Mouse (Mus musculus): ENCODE measurements around the gene Hacd3.
A peak's percentile ranks its signal among the peaks of the same experiment; 100 is the strongest.

Hacd3 gene

GRCm38 (mm10) chr9:65020991-65021886 lies at the start of gene Hacd3:
TSS of gene Hacd3 (minus strand) at chr9:65021693.
- DNase-seq, result peak; percentile 84 to 86

DNA sequence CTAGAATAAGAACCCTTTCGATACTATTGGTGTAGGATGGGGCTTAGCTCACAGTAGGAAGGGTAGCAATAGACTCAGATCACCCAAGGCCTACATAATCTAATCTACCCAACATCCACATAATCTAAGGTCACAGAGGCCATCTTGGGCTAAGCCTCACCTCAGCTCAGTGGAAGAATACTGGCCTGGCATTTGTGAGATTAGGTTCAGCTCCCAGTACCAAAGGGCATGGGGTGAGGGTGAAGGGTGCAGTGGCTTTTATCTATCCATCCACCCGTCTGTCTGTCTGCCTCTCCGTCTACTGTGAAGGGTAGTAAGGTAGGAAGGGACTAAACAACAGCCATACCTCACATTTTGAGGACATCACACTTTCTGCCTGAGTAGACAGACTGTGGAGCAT lies 49.1 kb upstream of the Hacd3 start:
- DNase-seq, result no peak

DNA sequence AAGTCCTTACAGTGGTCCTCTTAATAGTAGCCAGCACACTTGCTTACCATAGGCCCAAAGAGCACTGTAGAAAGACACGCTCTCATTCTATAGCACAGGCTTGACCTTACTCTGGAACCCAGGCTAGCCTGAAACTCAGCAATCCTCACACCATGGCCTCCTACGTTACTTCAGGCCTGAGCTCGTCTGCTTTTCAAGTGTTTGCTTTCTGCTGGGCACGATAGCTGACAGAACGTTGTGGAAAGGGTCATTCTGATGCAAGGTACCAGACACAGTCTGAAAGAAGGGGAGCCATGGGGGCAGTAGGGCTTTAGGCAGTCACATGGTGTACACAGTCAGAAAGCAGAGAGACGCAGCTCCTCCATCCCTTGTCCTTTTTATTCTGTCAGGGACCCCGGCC lies 42.8 kb upstream of the Hacd3 start:
- no peak for DNase-seq

DNA sequence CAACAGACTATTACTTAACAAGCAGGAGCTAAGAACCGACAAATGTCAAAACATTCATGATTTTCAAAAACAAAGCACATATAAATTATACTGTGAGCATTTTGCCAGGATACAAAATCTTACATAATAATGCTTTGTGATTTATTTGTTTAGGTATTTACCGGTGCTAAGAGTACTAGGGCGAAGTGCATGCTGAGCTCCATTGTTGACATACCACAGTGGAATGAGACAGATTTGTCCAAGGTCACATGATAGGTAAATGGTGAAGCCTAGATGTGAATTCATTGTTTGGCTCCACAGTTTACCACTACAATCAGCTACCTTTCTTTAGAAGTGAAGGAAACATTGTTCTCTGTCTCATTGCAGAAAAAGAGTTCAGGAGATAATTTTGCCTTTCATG lies 29.5 kb upstream of the Hacd3 start:
- DNase-seq, result no peak

DNA sequence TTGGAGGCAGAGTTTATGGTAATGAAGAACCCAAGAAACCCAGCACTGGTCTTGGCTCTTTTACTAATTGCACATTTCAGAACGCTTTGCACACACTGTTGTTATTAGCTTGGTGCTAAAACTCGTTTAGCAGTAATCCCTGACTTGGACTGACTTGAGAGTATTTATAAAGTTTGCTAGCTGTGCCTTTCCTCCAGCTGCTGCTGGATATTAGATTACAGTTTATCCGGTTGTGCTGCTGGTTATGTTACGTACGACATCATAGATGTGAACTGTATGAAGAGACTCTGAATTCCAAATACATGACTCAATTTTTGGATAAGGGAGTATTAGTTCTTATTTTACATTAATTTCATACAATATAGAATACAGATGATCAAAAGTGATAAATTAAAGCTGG lies 27.9 kb upstream of the Hacd3 start:
- DNase-seq, result no peak

- no peak for DNase-seq
Measured at GRCm38 (mm10) chr9:65046993-65047392, 25.5 kb upstream of the Hacd3 start.

DNA sequence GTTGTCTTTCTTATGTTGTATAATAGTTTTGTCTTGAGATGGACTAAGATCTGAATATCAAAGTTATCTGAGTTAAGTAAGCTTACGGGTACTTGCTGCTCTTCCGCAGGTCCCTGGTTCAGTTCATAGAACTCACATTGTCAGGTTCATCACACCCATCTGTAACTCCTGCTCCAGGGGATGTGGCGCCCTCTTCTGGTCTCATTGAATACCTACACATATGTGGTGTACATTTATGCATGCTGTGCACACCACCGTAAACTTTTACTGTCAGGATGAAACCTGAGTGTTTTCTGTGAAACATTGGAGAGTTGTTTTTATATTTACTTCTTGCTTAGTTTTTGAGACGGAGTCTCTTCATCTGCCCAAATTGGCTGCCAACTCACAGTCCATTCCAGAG lies 19.9 kb upstream of the Hacd3 start:
- DNase-seq, result peak; percentile 52

DNA sequence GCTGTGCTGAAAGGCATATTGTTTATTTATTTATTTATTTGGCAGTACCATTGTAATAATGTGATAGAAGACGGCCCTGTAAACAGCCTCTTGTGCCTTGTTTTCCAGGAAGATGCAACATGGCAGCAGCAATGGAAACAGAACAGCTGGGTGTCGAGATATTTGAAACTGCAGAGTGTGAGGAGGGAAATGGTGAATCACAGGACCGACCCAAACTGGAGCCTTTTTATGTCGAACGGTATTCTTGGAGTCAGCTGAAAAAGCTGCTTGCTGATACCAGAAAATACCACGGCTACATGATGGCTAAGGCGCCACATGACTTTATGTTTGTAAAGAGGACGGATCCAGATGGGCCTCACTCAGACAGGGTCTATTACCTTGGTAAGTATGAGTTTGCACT lies 15.4 kb upstream of the Hacd3 start:
- DNase-seq, result no peak

- no peak for DNase-seq
Measured at GRCm38 (mm10) chr9:65036456-65036855, 15.0 kb upstream of the Hacd3 start.

- peak; percentile 97 for DNase-seq
Measured at GRCm38 (mm10) chr9:65032269-65033108, 11.0 kb upstream of the Hacd3 start, which contains the start of gene Dpp8. TSS of gene Dpp8 (plus strand) at chr9:65032414.

GRCm38 (mm10) chr9:65031894-65032268 lies 10.4 kb upstream of the Hacd3 start:
- no peak for DNase-seq

- peak; percentile 39 to 43 for DNase-seq
Measured at GRCm38 (mm10) chr9:65031355-65031754, 9.9 kb upstream of the Hacd3 start.

DNA sequence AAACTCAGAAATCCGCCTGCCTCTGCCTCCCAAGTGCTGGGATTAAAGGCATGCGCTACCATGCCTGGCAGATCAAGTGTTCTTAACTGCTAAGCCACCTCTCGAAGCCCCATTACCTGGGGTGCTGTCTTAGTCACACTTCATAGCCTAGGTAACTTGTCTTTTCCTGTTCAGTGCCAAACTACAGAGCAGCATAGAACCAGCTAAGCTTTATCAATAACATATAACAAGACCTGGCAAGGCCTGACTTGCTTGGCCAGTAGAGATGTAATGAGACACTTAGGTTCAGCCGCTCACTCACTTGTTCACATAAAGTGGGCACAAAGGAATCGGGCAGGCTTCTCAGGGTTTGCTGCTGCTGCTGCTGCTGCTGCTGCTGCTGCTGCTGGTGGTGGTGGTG lies 6.8 kb upstream of the Hacd3 start:
- no peak for DNase-seq

DNA sequence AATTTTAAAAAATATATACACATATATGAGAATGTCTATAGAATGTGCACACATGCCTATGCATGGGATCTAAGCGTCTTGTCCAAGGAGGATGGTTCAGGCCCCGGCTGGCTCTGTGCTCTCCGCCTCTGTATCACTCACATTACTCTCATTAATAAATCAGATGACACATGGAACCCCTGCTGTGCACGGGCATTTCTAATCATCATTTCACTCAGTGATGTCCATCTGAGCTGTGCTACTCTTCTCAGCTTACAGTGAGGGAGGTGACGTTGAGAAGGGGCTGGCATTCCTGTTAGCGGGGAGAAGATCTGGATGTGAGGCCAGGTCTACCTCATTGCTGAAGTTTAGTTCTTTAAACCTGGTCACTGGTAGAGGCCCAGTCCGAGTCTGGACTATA lies 5.7 kb upstream of the Hacd3 start:
- no peak for DNase-seq

DNA sequence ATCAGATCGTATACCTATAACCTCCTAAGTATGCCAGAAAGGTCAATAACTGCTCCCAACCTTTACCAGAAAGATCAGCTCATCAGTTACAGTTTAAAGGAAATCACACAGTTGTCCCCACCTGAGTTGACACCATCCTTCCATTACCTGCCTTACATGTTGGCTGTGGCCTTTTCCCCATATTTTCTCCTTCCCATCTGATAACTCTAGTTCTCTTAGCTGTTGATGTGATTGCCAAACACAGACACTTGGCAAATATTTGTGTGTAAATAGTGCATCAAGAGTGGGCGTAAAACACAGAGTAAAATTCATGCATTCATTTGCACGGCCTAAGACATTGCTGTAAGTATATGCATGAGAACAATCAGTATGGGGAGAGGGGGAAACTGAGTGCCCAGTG lies 2.0 kb upstream of the Hacd3 start:
- no peak for DNase-seq

- DNase-seq, result peak; percentile 14 to 27
Measured at GRCm38 (mm10) chr9:65022580-65023135, 1.2 kb upstream of the Hacd3 start.

DNA sequence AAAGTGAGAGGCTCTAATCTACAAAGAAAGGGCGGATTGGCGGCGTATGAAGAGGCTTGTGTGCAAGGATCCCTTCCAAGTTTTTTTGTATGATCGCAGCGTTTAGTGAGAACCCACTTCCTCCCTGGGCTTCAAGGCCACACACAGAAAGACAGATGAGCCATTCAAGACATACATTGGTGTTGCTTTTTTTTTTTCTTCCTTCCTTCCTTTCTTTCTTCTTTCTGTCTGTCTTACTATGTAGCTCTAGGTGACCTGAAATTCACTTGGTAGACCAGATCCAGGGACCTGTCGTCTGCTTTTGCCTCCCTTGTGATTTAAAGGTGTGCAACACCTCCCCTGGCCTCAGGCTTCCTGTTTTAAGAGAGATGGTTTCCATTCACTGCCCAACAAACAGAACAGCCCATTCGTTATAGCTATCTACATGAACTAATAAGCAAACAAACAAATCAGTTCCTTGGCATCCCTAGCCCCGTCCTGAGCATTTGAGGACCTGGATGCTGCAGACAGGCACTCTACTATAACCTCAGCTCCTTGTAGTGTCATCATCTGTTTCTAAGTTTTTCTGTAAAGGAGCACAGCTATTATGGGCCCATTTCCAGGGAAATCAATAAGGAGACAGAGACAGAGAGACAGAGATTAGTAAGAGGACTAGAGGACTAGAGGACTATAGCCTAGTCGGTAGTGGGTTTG lies 540 bp upstream of the Hacd3 start:
- DNase-seq, result peak in 1 of 2 experiments; percentile 53

DNA sequence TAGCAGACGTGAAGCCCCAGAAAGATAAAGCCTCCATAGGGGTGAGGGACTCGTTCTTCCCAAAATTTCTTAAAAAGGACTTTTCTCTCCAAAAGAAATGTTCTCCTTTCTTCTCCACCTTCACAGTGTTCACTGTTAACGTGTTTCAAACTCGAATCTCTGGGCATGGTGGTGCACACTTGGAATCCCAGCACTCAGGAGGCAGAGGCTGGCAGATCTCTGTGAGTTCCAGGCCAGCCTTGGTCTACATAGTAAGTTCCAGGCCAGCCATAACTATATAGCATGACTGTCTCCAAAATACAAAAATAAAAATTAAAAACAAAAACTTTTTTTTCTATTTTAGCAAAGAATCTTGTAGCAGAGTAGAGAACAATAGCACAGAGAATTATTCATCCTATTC lies 1.4 kb downstream of the Hacd3 start:
- no peak for DNase-seq

- no peak for DNase-seq
Measured at GRCm38 (mm10) chr9:65019146-65019545, 2.3 kb downstream of the Hacd3 start.

GRCm38 (mm10) chr9:65018588-65019121 lies 2.8 kb downstream of the Hacd3 start:
- no peak for DNase-seq

DNA sequence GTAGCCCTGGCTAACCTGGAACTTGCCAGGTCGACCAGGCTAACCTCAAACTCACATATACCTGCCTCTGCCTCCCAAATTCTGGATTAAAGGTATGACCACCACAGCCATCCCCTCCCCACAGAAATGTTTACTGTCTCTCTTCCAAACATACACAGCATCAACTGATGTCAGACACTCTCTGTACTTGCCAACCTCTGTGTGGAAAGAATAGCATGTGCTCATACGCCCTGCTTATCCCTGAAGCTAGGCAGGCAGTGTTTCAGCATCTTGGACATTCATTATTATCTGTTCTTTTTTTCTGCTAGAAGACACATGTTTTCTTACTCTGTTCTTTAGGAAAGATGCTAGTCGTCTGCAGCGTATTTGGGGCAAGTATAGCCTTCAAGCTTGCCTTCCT lies 3.6 kb downstream of the Hacd3 start:
- DNase-seq, result no peak

DNA sequence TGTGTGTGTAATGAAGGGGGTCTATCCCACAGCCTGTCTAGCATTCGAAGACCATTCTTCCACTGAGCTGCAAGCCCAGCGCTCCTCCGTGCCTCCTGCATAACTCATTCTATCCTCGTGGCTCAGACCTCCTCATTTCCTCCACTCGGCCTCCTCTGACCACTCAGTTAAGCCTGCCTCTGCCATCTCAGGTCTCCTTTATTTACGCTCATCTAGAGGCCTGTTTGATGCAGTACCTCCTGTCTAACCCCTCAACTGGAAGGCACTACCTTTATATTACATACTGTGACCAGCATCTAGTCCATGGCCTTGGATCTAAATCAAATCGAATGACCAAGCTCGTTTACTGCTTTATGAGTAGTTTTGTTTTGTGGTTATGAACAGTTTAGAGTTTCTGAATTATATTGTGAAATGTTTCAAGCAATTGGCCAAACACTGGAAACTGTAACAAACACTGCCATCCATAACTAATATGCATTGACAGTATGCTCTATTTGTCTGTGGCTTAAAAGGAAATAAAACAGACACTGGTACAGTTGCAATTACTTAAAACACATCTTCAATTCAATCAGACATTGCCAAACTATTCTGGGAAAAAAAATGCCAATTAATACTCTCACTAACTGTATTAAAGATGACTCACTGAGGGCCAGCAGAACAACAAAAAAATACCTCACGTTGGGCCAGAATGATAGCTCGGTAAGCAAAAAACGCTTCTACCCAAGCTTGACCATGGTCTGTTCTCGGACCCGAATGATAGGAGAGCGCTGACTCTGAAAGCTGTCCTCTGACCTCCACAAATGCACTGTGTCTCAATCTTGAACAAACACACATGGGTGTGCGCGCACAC lies 4.3 kb downstream of the Hacd3 start:
- DNase-seq, result no peak
